27 mouse cellular contexts compared by ENCODE assay signal in the genomic region with DNA sequence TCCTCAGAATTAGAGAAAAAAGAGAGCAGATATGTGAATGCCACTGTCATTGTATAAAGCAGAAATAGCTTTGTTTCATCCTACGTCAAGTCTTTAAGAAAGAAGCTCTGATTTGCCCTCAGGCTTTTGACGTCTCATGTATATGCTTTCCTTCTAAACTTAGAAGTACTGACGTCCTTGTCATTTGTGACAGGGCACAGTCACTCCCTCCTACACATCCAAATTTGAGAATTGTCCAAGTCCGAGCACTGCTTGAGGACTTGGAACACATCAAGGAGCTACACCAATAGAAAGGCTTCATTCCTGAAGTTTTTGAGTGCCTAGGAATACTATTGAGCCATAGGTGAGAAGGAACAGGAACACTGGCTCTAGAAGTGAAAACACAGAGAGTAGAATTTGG.
DNase-seq lines count a peak whose midpoint lies in the region; ATAC-seq and TF ChIP-seq lines count a peak whose summit lies in the region.
"Had no signal": no experiment of that assay in that cellular context is flagged by ENCODE, and none has a peak within 500 bp of the region (broad histone marks: within the 10 kb centered on the region; RNA-seq: fewer than 3 reads in every experiment).

No protein-coding gene starts in this region.

- TF ChIP-seq CTCF in heart, adult 2 months (IDR thresholded peaks at IDR 0.05), result no peak

- intact Hi-C loops in heart, adult 2 months (cut with DNase I), result no loop called here

- H3K79me2 ChIP-seq in heart, adult 2 months (replicated peaks; ENCODE audit: control insufficient read depth, insufficient read depth, low read length), result peaks cover 5% of the 10 kb centered on the region; the same call in 1 of the 2 replicates

- 0 out of 2 replicates have a peak overlapping the region, but pooled peaks have one; percentile 31 for H3K27ac ChIP-seq in heart, embryonic 15.5 days
- H3K27ac ChIP-seq in heart, adult 2 months, result no peak overlapping the region
- H3K27ac ChIP-seq in hindbrain, embryonic 13.5 days, result 0 out of 2 replicates have a peak overlapping the region, but pooled peaks have one; percentile 8
- no peak overlapping the region for H3K27ac ChIP-seq in hindbrain, embryonic 14.5 days
- H3K27ac ChIP-seq: embryonic facial prominence, embryonic 12.5 days; embryonic facial prominence, embryonic 15.5 days; forebrain, embryonic 13.5 days; hindbrain, embryonic 12.5 days; hindbrain, postnatal 0 days had no signal

- no peak for DNase-seq in frontal cortex, postnatal 25 days (ENCODE audit: low spot score in 2 of 2)
- DNase-seq in heart, adult 2 months, result no peak
- no peak for DNase-seq in hindbrain, embryonic 14.5 days (ENCODE audit: low spot score)
- DNase-seq in gonadal fat pad, adult 2 months (ENCODE audit: low read depth), result peak; percentile 63
- no peak for DNase-seq in natural killer cell, adult 2 months (ENCODE audit: low spot score in 2 of 2)
- DNase-seq: adrenal gland, adult 8-10 months; adrenal gland, postnatal 36 days; cerebellum, adult 11 months; cerebellum, adult 2 months; cerebellum, adult 9-11 months; cerebellum, postnatal 25 days; gastrocnemius, postnatal 25 days; kidney, adult 18-20 months; kidney, adult 9 months had no signal

- no peak for TF ChIP-seq EP300 in heart, adult 2 months (IDR thresholded peaks at IDR 0.05; ENCODE audit: insufficient read depth, low read depth, low read length)

- no peak overlapping the region for H3K4me2 ChIP-seq in heart, embryonic 15.5 days
- no peak overlapping the region for H3K4me2 ChIP-seq in hindbrain, embryonic 13.5 days
- no peak overlapping the region for H3K4me2 ChIP-seq in hindbrain, embryonic 14.5 days (replicated peaks)
- H3K4me2 ChIP-seq: embryonic facial prominence, embryonic 12.5 days; embryonic facial prominence, embryonic 15.5 days; forebrain, embryonic 13.5 days; heart, embryonic 12.5 days; hindbrain, embryonic 12.5 days had no signal

- H3K27me3 ChIP-seq in heart, embryonic 15.5 days, result no peaks in the 10 kb centered on the region
- H3K27me3 ChIP-seq in heart, adult 2 months (ENCODE audit: control insufficient read depth, insufficient read depth, low read length), result no peaks in the 10 kb centered on the region
- no peaks in the 10 kb centered on the region for H3K27me3 ChIP-seq in hindbrain, embryonic 13.5 days
- H3K27me3 ChIP-seq in hindbrain, embryonic 14.5 days (ENCODE audit: control insufficient read depth, insufficient read depth, low read length), result no peaks in the 10 kb centered on the region
- H3K27me3 ChIP-seq: embryonic facial prominence, embryonic 12.5 days; embryonic facial prominence, embryonic 15.5 days; forebrain, embryonic 13.5 days; heart, embryonic 12.5 days; hindbrain, embryonic 12.5 days had no signal

- H3K9ac ChIP-seq in heart, embryonic 15.5 days, result no peak overlapping the region
- H3K9ac ChIP-seq in heart, adult 2 months (ENCODE audit: low read depth, low read length), result no peak overlapping the region
- H3K9ac ChIP-seq in hindbrain, embryonic 13.5 days, result no peak overlapping the region
- no peak overlapping the region for H3K9ac ChIP-seq in hindbrain, embryonic 14.5 days
- H3K9ac ChIP-seq: embryonic facial prominence, embryonic 12.5 days; embryonic facial prominence, embryonic 15.5 days; forebrain, embryonic 13.5 days; heart, embryonic 12.5 days; hindbrain, embryonic 12.5 days had no signal

- 50% methylated on average over 4 of the region's 4 CpGs for WGBS in heart, embryonic 15.5 days
- WGBS in heart, adult 2 months, result 52% methylated on average over 4 of the region's 4 CpGs
- 85% methylated on average over 4 of the region's 4 CpGs for WGBS in hindbrain, embryonic 13.5 days
- WGBS in hindbrain, embryonic 14.5 days, result 87% methylated on average over 4 of the region's 4 CpGs

- ATAC-seq in frontal cortex, adult (ENCODE audit: low TSS enrichment), result peak; percentile 86
- no peak for ATAC-seq in heart, embryonic 15.5 days (replicated peaks; ENCODE audit: insufficient number of reproducible peaks, insufficient read depth, low FRiP score, low read depth)
- no peak for ATAC-seq in hindbrain, embryonic 13.5 days (ENCODE audit: low FRiP score)
- no peak for ATAC-seq in hindbrain, embryonic 14.5 days (ENCODE audit: low FRiP score)
- ATAC-seq: activated CD4-positive, CD25-positive, alpha-beta regulatory T cell, adult 4 months; forebrain, embryonic 13.5 days; forebrain, embryonic 16.5 days; hindbrain, postnatal 0 days; inflammation-experienced regulatory T-cells, adult 6 months; intestine, embryonic 16.5 days had no signal

- no peak for TF ChIP-seq POLR2A in heart, adult 2 months (IDR thresholded peaks at IDR 0.05; ENCODE audit: insufficient read depth, low read depth, low read length)

- peaks cover 26% of the 10 kb centered on the region for H3K4me1 ChIP-seq in heart, embryonic 15.5 days (replicated peaks)
- H3K4me1 ChIP-seq in heart, adult 2 months (ENCODE audit: control insufficient read depth, insufficient read depth, low read length), result peaks cover 3% of the 10 kb centered on the region; the same call in 1 of the 2 replicates
- H3K4me1 ChIP-seq in hindbrain, embryonic 13.5 days (replicated peaks), result peaks cover 23% of the 10 kb centered on the region
- peaks cover 17% of the 10 kb centered on the region for H3K4me1 ChIP-seq in hindbrain, embryonic 14.5 days (replicated peaks; ENCODE audit: control insufficient read depth, insufficient read depth, low read length)
- H3K4me1 ChIP-seq: embryonic facial prominence, embryonic 12.5 days; embryonic facial prominence, embryonic 15.5 days had no signal

- H3K9me3 ChIP-seq in heart, embryonic 15.5 days (replicated peaks), result no peaks in the 10 kb centered on the region
- H3K9me3 ChIP-seq in hindbrain, embryonic 13.5 days, result no peaks in the 10 kb centered on the region
- no peaks in the 10 kb centered on the region for H3K9me3 ChIP-seq in hindbrain, embryonic 14.5 days (ENCODE audit: control insufficient read depth, low read length)
- H3K9me3 ChIP-seq: embryonic facial prominence, embryonic 12.5 days; embryonic facial prominence, embryonic 15.5 days; forebrain, embryonic 13.5 days; heart, embryonic 12.5 days; hindbrain, embryonic 12.5 days had no signal

- H3K4me3 ChIP-seq in heart, embryonic 15.5 days, result no peak overlapping the region
- no peak overlapping the region for H3K4me3 ChIP-seq in heart, adult 2 months
- no peak overlapping the region for H3K4me3 ChIP-seq in hindbrain, embryonic 13.5 days
- no peak overlapping the region for H3K4me3 ChIP-seq in hindbrain, embryonic 14.5 days (replicated peaks; ENCODE audit: low read length)
- H3K4me3 ChIP-seq: embryonic facial prominence, embryonic 12.5 days; embryonic facial prominence, embryonic 15.5 days; forebrain, embryonic 13.5 days; heart, embryonic 12.5 days; hindbrain, embryonic 12.5 days had no signal

- H3K36me3 ChIP-seq in heart, embryonic 15.5 days, result no peaks in the 10 kb centered on the region
- peaks cover 18% of the 10 kb centered on the region for H3K36me3 ChIP-seq in heart, adult 2 months (ENCODE audit: control insufficient read depth, insufficient read depth, low read length)
- no peaks in the 10 kb centered on the region for H3K36me3 ChIP-seq in hindbrain, embryonic 13.5 days
- H3K36me3 ChIP-seq in hindbrain, embryonic 14.5 days (replicated peaks; ENCODE audit: control insufficient read depth, insufficient read depth), result no peaks in the 10 kb centered on the region
- H3K36me3 ChIP-seq: embryonic facial prominence, embryonic 12.5 days; embryonic facial prominence, embryonic 15.5 days; hindbrain, embryonic 12.5 days had no signal

Comparison
In these comparisons a context has a peak if more than half of its experiments do, and no peak if none do; other contexts are left out.
1. H3K27ac ChIP-seq: peak in heart, embryonic 15.5 days (single experiment) and hindbrain, embryonic 13.5 days (single experiment); none in heart, adult 2 months (single experiment) and hindbrain, embryonic 14.5 days (single experiment).